Mouse (Mus musculus): ENCODE measurements around the gene Gm48552. TPM values are rescaled to one million over a fixed set of nuclear protein-coding genes. Genes with fewer than 3 reads are reported as not detected.

Gene Gm48552
- total RNA-seq (2021), result 1 to 10 TPM; 2.7 to 5.9 TPM

DNA sequence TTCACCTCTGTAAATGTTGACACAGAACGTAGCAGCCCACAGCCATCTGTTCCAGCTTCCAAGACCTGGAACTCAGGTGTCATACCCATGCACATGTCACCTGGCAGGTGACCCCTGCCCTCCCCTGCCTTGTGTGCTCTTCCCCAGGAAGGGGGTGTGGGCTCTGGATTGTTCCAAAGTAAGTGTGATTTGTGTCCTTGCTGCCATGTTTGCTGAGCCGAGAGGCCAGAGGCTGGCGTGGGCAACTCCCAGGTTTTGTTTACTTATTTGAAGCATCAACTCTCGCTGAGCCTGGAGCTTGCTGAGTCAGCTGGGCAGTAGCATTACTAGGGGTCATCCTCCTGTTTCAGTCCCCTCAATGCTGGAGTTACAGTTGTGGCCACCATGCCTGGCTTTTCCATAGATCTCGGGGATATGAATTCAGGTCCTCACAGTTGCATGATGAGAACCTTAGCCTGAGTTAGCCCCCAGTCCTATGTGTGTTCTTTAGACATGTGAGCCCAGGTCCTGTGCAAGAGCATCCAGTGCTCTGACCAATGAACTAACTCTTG lies at the start of gene Gm48552:
Gene Gm48552 (plus strand): TSS at position 501 of the 551 bp plus-strand sequence.
- DNase-seq, result no peak
- intact Hi-C loops (cut with DNase I), result loop anchor here (2.0 kb wide), 1 partner anchor 62 kb away; no protein-coding TSS in a partner anchor

DNA sequence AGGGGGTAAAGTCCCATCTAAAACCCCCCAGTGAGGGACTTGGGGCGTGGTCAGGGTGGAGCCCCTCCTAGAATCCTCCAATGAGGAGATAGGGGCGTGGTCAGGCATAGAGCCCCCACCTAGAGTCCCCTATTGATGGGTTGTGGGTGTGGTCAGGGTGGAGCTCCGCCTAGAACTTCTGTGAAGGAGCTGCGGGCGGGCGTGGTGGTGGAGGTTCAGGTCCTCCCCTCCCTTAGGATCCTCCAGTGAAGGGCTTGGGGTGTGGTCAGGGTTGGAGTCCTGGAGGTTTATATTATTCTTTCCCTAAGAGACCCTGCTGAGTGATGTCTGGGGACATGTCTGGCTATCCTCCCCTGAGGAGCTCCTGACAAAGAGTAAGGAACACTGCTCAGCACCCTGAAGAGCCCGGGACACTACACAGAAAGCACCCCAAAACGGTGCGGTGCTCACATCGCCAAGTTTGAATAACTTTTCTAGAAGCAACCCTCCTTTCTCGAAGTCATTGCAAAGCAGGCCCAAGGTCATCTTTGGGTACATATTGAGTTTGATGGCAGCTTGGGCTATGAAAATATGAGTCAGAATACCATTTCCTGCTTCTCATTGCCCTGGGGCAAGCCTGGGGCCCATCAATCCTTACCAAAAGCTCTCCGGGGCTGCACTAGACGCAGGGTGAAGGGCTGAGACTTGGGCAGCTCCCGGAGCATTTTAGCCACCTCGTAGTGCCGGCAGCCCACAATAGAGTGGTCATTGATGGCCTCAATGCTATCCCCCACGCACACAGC lies 48.1 kb upstream of the Gm48552 start:
- no peak for DNase-seq
- intact Hi-C loops (cut with DNase I), result loop anchor here (10.0 kb wide), 1 partner anchor 146 kb away; no protein-coding TSS in a partner anchor

DNA sequence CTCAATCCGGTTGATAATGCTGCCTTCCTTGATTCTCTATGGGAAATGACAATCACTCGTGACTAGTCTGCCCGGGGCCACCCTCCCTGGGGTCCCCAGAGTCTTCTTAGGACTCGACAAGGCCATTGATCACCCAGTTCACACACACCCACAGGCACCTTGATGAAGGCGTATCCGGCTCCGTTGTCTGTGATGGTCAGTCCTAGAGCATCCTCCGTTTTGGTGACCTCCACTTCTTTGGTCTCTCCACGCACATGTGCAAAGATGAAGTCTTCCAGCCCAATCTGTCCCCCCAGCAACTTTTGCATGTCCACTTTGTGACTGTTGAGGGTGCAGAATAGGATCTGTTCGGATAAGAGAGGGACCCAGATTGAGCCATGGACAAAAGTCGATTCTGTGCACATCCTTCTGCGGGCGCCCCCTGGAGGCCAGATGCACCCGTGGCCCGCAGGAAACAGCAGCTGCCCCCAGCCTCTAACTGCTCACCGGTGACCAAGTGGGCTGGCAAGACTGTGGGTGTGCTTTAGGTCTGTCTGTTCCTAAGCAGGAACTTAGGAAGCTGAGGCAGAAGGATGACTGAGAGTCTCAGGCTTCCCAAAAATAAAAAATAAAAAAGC lies 47.4 kb upstream of the Gm48552 start:
- intact Hi-C loops (cut with DNase I), result loop anchor here (10.0 kb wide), 1 partner anchor 147 kb away; no protein-coding TSS in a partner anchor
- peak; percentile 76 for DNase-seq

DNA sequence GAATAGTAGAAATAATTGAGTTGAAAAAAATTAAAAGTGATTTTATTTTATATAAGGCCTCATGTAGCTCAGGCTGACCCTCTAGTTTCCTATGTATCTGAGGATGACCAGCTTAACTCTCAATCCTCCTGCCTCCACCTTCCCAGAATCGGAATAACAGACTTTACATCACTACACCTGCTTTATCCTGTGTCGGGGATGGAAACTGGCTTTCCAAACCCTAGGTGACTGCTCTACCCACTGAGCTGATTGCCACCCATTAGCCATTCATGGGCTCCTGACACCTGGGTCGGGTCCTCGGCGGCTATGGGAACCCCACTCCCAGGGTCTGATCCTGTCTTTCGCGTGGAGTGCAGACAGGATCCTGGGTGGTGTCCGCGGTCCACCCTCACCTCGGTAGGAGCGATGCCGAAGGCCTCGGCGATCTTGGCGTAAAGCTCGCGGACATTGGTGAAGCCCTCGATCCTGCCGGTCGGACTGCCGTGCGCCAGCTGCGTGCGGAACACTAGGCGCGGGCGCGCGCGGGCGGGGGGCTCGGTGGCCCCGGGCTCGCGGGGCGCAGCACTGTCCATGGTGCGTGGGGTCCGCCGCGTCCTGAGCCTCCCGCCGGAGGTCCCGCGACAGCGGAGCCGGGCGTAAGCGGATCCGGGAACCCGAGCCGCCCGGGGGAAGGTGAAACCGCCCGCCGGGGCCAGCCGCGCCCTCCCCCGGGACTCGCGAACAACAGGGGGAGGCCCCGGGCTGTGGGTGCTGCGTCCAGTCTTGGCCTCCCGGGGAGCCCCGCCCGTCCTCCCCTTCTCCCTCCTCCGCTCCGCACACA lies 45.9 kb upstream of the Gm48552 start, which contains the start of gene Gipc3:
Gene Gipc3 (minus strand): TSS at position 581 of the 820 bp plus-strand sequence.
- DNase-seq, result no peak
- intact Hi-C loops (cut with DNase I), result loop anchor here (10.0 kb wide), 1 partner anchor 148 kb away; no protein-coding TSS in a partner anchor

DNA sequence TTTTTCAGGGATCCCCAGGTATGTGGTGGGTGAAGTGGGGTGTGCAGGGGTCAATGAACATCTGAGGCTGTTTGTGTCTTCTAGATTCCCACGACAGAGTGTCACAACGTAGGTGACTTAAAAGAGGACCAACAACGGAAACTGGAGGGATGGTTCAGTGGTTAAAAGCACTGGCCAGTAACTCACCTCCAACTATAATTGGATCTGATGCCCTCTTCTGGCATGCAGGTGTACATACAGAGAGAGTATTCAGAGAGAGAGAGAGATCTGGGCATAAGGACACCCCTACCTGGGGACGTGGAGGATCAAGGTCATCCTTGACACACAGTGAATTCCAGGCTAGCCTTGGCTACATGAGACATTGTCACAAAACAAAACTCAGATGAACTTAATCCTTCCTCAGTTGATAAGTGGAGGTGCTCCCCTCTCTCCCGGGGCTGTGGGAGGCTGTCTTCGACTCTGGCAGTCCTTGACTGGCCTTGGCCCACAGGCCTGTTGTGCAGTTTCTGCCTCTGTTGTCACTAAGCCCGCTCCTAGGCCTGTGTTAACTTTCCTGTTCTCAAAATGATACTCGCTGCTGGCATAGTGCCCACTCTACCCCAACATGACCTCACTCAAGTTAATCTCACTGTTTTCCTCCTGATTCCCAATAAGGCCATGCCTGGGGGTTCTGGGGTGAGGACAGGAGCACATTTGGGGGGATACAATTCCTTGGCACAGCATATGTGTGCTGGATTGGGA lies 44.2 kb upstream of the Gm48552 start:
- intact Hi-C loops (cut with DNase I), result loop anchor here (10.0 kb wide), 1 partner anchor 150 kb away; no protein-coding TSS in a partner anchor
- no peak for DNase-seq

DNA sequence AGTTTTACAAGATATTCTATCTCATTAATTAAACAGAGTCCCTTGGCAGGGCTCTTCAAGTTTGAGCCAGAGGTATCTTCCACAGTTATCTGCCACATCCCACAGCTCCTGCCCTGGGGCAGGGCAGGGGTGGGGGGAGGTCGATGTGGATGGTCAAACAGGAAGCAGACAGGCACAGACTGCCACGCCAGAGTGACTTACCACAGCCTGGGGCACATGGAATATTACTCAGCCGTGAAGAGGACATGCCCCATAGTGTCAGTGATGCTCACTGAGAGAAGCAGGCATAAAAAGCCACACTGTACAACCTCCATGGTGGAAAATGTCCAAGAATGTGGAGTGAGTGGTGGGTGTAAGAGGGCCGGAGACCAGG lies 43.7 kb upstream of the Gm48552 start:
- intact Hi-C loops (cut with DNase I), result loop anchor here (10.0 kb wide), 1 partner anchor 150 kb away; no protein-coding TSS in a partner anchor
- DNase-seq, result no peak

DNA sequence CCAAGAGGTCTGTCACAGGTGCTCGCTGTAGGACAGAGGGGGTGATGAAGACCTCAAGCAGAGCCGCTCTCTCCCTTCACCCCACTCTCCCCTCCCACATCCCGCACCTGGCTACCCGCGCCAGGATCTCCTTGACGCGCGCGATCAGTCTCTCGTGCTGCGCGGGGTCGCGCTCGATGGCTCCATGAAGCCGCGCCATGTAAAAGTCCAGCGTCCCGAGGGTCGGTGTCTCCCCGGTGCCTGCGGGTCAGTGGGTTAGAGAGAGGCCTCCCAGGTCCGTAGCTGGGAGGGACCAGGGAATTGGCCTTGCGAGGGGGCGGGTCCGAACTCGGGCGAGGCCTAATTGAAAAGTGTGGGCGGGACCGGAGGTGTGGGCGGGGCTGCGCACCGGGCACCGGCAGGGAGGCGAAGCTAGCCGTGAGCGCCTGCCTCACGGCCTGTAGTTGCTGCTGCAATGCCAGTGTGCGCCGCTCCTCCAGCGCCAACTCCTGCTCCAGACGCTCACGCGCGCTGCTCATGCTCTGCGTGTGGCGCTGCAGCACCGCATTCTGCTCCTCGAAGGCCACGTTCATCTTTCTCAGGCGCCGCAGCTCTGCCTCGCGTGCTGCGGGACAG lies 42.2 kb upstream of the Gm48552 start:
- intact Hi-C loops (cut with DNase I), result loop anchor here (10.0 kb wide), 1 partner anchor 152 kb away; no protein-coding TSS in a partner anchor
- DNase-seq, result peak; percentile 53

DNA sequence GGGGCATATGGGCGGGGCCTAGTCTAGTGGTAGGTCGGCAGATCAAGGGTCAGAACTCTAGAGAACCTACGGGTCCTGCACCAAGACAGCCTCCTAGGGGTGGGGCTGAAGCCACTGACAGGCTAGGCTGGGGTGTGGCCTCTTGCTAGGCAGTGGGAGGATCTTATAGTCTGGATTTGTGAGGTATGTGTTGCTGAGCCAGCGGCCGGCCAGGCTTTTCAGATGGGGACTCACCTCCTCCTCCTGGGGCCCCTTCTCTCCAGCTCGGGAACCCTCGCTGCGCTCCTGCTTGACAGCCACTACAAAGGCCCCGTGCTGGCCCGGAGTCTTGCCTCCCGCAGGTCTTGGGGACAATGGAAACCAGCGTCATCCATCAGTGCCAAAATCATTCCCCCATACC lies 39.7 kb upstream of the Gm48552 start:
- intact Hi-C loops (cut with DNase I), result loop anchor here (10.0 kb wide), 1 partner anchor 154 kb away; no protein-coding TSS in a partner anchor

DNA sequence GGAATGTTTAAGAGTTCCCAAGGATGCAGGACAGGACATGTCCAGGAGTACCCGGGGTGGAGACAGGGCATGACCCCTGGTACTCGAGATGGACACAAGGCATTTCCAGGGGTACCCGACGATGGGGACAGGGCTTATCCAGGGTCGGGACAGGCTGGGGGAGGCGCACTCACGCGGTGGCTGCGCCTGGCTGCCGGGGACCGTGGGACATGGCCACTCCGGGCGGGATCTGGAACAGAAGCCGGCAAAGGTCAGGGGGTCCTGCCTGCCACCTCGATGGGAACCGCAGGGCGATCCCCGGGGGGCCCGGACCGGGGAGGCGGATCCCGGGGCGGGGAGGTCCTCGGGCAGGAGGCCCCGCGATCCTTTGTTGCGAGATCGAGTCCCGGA lies 38.8 kb upstream of the Gm48552 start:
- intact Hi-C loops (cut with DNase I), result loop anchor here (5.0 to 10.0 kb wide), 2 partner anchors 63 to 155 kb away; no protein-coding TSS in a partner anchor
- no peak for DNase-seq

More for the DNA sequence above, 39.7 kb upstream of the Gm48552 start:
- no peak for DNase-seq

DNA sequence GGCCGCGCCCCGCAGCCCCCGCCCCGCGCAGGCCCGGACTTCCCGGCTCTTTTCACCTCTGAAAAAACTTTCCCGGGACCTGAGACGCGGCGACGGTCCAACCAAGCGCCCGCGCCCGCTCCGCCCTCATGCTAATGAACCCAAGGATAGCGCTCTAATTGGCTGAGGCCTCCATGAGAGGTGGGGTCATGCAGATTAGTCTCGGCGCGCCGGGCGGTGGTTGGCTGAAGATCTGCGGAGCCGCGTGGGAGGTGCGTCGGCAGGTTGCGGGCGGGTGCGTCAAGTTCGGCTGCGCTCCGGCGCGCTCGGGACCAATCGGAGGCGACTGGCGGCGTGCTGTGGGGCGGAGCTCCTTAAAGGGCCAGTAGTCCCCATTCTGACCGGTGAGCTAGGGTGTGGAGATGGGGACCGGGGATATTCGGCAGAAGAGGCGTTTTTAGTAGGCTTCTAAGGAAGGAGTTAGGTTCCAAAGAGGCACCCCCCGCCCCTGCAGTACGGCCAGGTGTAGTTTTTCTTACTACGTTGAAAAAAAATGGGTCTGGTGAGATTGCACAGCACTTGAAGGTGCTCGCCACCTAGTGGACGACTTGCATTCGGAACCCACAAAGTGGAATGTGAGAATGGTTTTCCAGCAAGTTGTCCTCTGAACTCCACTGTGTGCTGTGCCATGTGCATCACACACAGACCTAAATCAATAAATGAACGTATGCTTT lies 38.3 kb upstream of the Gm48552 start, which contains the start of gene Hmg20b:
Gene Hmg20b (minus strand): TSS at position 130 of the 713 bp plus-strand sequence.
- peak; percentile 100 for DNase-seq
- intact Hi-C loops (cut with DNase I), result loop anchor here (5.0 kb wide), 1 partner anchor 63 kb away; no protein-coding TSS in a partner anchor

DNA sequence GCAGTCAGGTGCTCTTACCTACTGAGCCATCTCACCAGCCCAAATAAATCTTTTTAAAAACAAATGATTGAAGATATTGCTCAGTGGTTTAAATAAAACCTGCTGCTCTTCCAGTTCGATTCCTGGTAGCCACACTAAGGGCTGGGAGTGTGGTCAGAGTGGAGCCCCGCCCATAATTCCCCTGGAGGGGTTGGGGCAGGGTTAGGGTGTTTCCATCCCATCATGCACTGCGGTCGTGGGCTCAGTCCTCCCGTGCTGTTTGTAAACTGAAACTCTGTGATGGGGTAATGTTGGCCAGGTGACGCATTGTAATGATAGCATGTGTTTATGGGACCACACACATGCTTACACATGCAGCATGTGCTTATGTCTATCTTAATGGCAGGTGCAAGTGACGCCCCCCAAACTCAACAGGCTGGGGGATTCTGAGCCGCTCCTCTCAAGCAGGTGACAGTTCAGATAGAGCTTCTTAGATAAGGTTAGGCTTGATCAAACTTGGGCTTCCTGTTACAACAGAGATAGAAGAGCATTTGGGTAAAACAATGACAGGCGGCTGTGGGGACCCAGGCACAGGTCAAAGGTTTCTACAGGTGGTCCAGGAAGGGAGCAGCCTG lies 37.0 kb upstream of the Gm48552 start:
- DNase-seq, result no peak
- intact Hi-C loops (cut with DNase I), result loop anchor here (5.0 kb wide), 1 partner anchor 64 kb away; no protein-coding TSS in a partner anchor

DNA sequence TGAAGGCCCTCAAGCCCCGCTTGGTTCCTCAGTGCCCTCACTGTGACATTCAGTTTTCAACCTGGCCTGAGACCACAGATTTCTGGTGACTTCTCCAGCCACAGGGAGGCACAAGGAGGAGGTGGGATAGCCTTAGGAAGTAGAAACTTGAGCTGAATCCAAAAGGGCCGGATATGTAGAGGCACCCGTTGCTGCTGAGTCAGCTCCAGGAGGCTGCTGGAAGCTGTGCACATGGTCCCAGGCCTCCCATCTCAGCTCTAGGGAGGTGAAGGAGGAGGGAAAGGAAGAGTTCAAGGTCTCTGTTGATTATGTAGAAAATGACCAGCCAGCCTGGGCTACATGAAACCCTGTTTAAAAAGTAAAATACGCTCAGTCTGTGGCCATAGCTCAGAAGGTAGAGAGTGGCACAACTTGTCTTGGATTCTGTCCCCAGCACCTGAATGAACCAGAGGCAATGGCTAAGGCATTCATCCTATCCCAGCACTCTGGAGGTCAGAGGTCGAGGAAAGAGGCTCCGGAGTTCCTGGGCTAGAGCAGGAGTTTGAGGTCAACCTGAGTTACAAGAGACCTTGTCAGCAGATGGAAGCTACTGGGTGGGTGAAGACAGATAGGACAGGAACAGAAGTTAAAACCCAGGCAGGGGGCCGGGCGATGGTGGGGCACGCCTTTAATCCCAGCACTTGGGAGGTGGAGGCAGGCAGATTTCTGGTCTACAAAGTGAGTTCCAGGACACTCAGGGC lies 33.9 kb upstream of the Gm48552 start:
- DNase-seq, result no peak

DNA sequence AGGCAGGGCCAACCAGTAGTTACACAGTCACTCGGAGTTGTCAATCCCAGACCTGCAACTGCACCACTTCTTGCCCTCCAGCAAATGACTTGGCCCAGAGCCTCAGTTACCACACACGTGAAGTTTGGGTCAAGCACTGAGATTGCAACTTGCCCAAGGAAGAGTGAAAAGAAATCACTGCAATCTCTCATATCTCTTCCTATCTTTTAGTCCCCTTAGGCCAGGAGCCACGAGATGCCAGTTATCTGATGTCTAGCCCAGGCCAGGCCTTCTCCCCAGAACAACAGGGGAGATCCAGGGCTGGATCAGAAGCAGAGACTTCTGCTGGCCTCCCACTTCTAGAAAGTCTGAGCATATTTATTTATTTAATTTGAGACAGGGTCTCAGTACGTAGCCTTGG lies 33.3 kb upstream of the Gm48552 start:
- intact Hi-C loops (cut with DNase I), result no loop called here
- no peak for DNase-seq

More for the DNA sequence above, 33.9 kb upstream of the Gm48552 start:
- intact Hi-C loops (cut with DNase I), result loop anchor here (5.0 kb wide), 1 partner anchor 68 kb away; no protein-coding TSS in a partner anchor

DNA sequence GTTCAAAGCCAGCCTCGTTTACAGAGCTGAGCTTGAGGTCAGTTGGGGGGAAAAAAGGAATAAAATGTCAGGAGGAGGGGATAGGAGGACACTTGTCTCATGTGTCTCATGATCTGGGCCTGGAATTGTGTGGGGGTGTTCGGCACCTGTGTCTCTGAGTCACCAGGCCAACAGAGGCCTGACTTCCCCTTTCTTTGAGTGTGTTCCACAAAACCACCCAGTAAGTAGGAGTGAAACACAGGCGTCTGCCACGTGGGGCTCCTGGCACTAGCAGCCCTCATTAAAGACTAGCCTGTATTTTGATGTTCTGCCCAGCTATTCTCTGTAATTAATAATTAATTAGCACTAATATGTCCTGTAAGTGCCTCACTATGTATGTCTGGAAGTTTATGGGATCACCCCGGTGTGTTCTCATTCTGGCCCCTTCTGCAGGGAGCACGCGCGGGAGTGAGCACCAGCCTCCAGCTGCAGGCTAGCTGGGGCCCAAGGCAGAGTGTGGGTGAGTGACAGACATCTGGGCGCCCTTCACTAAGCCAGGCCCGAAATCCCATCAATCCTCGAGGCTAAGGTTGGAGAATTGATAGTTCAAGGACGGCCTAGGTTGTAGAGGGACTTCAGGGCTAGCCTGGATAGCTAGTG lies 32.3 kb upstream of the Gm48552 start:
- intact Hi-C loops (cut with DNase I), result no loop called here
- DNase-seq, result no peak

DNA sequence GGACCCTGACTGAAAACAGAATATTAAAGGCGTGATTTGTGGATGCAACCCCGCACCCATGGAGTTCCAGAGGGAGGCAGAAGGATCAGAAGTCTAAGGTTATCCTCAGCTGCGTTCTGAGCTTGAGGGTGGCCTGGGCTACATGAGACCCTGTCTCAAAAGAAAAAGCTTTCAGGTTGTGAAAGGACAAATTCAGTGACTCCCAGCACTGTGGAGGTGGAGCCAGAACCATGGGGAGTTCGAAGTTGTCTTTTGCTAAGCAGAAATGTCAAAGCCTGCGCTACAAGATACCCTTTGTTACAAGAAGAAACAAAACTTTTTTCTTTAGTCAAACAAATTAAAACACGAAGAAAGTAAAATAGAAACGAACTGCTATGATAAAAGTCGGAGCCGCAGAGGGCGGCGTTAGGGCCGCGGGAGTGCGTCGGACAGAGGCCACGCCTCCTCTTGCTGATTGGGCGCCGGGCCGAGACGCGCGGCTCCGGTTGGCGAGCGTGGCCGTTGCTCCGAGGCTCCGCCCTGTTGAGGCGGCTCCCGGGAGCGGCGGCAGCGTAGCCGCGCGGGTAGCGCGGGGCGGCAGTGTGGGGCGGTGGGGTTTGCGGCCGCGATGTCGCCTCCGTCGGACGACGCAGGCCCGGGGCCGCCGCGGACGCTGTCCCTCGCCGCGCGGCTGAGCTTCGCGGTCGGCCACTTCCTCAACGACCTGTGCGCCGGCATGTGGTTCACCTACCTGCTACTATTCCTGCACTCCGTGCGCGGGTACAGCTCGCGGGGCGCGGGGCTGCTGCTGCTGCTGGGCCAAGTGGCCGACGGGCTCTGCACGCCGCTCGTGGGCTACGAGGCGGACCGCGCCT lies 31.6 kb upstream of the Gm48552 start, which contains the start of gene Mfsd12:
Gene Mfsd12 (plus strand): TSS at position 501 of the 854 bp plus-strand sequence.
- intact Hi-C loops (cut with DNase I), result no loop called here
- peak; percentile 94 for DNase-seq

DNA sequence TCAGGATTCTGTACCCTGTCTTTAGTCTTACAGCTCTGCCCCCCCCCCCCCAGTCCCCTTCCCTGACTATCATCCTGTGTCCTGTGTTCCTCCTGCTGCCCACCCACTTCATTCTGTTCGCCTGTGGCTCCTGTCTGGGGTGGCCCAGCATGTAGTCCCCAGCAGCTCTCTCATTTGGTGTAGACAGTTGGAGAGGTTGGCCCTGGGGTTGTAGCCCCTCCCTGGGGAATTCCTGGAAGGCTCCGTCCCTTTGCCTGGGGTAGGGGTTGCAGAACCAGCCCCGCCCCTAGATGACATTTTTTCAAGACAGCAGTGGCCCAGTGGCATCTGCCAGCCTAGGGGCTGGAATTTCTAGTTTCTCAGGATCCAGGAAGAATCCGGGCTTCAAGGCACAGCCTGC lies 30.6 kb upstream of the Gm48552 start:
- intact Hi-C loops (cut with DNase I), result no loop called here
- no peak for DNase-seq
